Mouse (Mus musculus) spleen, adult 2 months (tissue): ENCODE measurements at regions not wholly inside any gene's neighbourhood (a gene's known extent, or its start where the extent isn't known, plus 50 kb on each side); places are given as distances from the start of the nearest gene placed in this dataset.

Source experiments
- CTCF ChIP-seq: fragments of 200-500 bp; IDR thresholded peaks from 2 replicates; pipeline ENCODE4 v1.5.1; 2011; ENCODE audit warnings: mild to moderate bottlenecking, inconsistent platforms; ENCODE audit not compliant: insufficient read depth, insufficient read length, insufficient replicate concordance; ENCODE audit errors: extremely low read depth
- POLR2A ChIP-seq: fragments of 200-500 bp; IDR thresholded peaks from 2 replicates; pipeline ENCODE4 v1.6.1; 2011; ENCODE audit warnings: low read depth, low read length, inconsistent platforms

- no peak for TF ChIP-seq CTCF
- TF ChIP-seq POLR2A: no peak
These were observed 280.9 kb upstream of the Ubash3b start for GRCm38 (mm10) chr9:41442418-41442817.
